Mouse (Mus musculus): ENCODE results near the gene Fam98b.
A peak's percentile ranks its signal among the peaks of the same experiment; 100 is the strongest.

The Fam98b gene

GRCm38 (mm10) chr2:117303391-117304350 lies 54.1 kb downstream of the Fam98b start:
- peak; percentile 42 for DNase-seq (ENCODE audit: low read depth, low spot score)

DNA sequence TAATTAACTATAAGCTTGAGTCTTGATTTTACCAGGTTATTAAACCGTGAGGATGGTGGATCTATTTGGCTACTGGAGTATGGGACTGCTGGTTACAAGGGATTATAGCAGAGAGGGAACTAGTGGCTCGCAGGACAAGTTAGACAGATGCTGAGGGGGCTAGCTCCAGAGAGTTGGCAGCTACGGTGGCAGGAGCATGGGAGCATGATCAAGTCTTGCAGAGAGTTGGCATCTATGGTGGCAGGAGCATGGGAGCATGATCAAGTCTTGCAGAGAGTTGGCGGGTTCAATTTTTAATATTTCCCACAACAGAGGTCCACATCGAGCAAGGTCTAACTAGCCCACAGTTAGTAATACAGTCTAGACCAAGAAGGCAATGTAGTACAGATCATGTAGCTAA lies 55.4 kb downstream of the Fam98b start:
- no peak for DNase-seq (ENCODE audit: low read depth, low spot score)

DNA sequence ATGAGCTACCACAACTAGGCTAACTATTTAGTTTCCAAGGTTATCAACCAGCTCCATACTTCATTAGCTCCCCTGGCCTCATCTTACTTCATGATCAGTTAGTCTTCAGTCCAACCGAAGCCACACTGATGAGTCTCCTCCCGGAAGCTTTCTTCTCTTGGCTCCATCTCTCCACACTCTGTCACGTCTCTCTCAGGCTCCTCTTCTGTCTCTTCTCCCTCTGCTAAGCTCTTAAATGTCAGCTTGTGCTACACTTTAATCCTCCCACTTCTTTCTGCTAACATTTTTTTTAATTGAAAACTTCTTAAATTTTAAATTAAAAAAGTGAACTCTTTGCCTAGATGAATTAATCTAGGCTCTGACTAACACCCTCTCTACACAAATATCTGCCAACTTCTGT lies 58.4 kb downstream of the Fam98b start:
- no peak for DNase-seq (ENCODE audit: low read depth, low spot score)

GRCm38 (mm10) chr2:117309046-117309445 lies 59.5 kb downstream of the Fam98b start:
- no peak for DNase-seq (ENCODE audit: low read depth, low spot score)

- DNase-seq (ENCODE audit: low read depth, low spot score): no peak
Measured at GRCm38 (mm10) chr2:117311349-117311748, 61.8 kb downstream of the Fam98b start.

DNA sequence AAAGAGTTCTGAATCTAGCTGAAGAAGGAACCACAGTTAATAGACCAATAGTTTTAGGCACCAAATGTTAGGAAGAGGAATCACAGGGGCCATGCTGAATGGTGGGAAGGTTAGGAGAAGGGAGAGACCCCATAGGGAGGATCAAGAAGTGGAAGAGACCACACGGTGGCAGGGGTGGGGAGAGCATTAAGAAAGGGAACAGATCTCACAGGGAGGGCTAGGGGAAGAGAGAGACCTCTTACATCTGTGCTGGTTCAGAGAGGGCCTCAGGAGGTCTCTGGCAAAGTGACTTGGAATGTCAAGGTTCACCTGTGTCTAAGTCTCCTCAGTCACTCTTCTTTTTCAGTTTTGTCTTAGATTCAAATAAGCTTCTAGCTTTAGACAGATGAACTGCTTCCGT lies 62.5 kb downstream of the Fam98b start:
- DNase-seq (ENCODE audit: low read depth, low spot score): no peak

DNA sequence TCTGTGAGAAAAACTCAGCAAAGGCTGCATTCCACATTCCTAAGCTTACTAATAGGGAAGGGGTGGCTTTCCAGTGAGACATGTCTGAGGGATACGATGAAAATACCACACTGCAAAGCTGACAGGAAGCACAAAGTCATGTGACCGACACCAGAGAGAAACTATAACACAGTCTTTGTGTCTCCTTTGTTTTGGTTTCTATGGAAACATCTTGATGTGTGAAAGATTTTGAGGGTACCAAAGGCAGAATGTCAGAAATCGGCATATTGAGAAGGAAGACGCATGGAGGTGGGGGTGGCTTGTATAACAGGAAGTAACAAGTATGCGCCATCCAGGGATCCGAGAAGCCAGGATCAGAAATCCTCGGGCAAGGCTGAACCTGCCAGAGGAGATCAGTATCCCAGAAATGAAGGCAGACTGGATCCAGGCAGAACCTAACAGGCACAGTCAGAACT lies 62.9 kb downstream of the Fam98b start:
- peak; percentile 82 for DNase-seq (ENCODE audit: low read depth, low spot score)

- peak; percentile 76 for DNase-seq (ENCODE audit: low read depth, low spot score)
Measured at GRCm38 (mm10) chr2:117313586-117314235, 64.2 kb downstream of the Fam98b start.

GRCm38 (mm10) chr2:117318991-117319390 lies 69.5 kb downstream of the Fam98b start:
- DNase-seq (ENCODE audit: low read depth, low spot score): no peak
